Mouse (Mus musculus) E14TG2a.4 (cell line): ENCODE measurements around the gene Axin2.

Source experiments
- CTCF ChIP-seq: conservative IDR thresholded peaks from 2 replicates; pipeline ENCODE4 v1.5.1; 2014; ENCODE audit warnings: low read length
- POU5F1 ChIP-seq: IDR thresholded peaks from 2 replicates; pipeline ENCODE4 v1.6.1; 2014; ENCODE audit warnings: low read length, borderline replicate concordance

DNA sequence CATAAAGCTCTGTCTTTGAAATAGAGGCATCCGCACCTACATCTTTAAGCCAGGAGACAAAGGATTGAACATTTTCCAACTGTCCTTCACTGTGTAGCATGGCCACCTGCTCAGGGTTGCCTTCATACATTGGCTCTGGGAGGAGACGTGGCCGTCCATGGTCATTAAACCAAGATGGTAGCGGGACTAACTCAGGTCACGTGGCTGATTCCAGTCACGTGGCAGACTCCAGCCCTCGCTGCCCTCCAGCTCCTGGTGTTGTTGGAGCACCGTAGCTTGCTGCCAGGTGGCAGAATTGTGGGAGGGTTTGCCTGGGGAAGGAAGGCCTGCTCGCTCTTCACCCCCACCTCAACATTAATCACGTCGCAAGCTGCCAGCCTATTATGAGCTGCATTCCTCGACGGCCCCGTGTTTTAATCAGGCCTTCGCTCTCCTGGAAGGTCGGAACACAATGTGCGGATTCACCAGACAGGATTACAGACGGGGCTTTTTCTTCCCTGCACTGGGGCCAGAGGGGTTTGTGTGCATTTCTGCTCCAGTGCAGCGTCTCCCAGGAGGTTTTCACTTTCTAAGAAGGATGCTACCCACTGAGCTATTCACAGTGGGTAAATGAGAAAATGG is 34.8 kb upstream of the Axin2 start:
- no peak for TF ChIP-seq CTCF
- TF ChIP-seq POU5F1: no peak
